Mouse (Mus musculus) layer of hippocampus, postnatal 36 days (tissue): ENCODE measurements around the gene Gmfb. TPM values are rescaled to one million over a fixed set of nuclear protein-coding genes. Genes with fewer than 3 reads are reported as not detected.

Experiments
- DNase-seq, 2 experiments: peaks; one replicate each; pipeline ENCODE4 v3.0.0; 2022
- total RNA-seq, 2 experiments: library from RNA; stranded (reverse); gene quantifications; 2 replicates each; pipeline ENCODE4 v1.2.3; 2021

Gene Gmfb
- total RNA-seq, 2 experiments from 2014 or later = 164 to 181 TPM

DNA sequence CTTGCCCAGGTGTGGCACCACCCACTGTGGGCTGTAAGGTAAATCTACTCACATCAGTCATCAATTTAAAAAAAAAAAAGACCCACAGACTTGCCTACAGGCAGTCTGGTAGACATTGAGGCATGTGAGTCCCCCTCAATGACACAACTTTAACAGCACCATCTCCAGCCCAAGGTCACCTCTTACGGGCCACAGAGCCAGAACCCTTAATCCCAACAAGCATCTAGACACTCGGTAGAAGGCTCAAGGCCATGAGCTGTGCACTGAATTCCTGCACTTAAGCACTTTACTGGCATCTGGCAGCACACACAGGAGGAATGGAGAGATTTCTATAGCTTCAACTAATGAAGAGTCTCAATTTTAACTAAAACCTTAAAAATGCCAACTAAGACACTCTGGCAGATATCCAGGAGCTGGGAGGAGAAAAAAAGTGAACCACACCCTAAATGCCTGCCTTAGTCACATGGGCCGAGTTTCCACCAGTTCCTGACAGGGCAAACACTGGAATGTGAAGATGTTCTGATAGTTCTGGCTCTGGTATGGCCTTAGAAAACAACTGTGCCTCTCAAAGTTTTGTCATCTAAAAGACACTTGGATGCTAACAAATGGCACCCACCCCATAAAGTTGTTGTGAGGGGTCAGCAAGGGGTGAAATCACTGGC lies 21.2 kb downstream of the Gmfb start:
- DNase-seq = no peak

DNA sequence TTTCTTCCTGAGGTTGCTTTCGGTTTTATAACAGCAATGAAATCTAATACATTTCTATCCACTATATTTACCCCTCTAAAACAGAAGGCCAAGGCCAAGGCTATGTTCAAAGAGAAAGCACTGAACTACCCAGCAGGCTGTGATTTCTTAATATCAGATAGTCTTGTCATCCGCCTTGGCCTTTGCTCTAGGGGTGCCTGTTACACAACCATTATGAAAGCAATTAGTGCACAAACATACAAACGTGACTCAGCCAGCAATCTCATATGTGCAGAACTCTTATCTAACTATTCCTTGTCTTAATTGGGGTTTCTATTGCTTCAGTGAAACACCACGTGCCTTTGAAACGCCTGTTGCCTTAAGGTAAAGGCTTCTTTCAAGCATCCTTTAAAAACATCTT lies 27.9 kb downstream of the Gmfb start:
- DNase-seq = no peak

DNA sequence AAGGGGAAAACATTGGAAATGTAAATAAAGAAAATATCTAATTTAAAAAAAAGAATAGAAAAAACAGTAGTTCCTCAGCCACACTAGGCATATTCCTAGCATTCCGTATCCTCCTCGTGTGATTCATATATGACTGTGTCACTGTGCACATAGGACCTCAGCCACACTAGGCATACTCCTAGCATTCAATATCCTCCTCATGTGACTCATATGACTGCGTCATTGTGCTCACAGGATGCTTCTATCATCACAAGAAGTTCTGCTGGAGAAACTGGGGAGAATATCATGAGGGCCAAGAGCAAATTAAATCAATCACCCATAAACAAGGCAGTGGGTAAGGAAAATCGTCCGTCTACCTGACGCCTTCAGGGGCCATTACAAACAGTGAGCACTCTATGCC lies 31.3 kb downstream of the Gmfb start:
- DNase-seq = no peak

DNA sequence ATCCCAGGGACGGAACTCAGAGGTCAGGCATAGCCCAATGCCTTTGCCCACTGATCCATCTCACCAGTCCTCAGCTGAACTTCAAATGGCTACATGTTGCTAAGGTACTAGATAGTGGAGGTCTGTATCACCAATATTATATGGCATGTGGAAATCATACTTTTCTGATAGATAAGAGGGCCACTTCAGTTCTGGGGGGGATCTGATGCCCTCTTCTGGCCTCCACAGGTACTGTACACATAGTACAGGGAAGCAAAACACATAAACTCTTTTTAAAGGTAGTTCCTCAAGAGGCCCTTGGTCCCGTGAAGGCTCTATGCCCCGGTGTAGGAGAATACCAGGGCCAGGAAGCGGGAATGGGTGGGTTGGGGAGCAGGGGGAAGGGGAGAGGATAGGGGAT lies 31.7 kb downstream of the Gmfb start:
- DNase-seq = no peak

DNA sequence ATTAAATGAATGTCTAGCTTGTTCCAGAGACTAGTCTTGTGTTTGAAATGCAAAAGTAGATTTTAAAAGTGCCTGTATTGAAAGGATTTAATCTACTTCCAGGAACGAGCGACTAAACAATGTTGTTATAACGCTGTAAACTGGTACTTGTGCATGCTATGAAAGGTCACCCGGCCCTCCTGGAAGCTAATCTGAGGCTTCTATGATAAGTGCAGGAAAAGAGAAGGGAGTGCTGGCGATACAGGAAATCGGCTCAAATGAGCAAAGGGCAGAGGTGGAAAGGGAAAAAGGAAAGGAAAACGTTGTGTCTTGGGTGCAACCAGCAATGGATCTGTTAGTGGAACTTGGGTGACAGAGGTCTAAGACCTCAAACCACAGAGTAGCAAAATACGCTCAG lies 33.5 kb downstream of the Gmfb start:
- no peak for DNase-seq

GRCm38 (mm10) chr14:46787787-46788504 lies 34.1 kb downstream of the Gmfb start, which contains the start of gene Cnih1:
Cnih1 (minus strand) TSS chr14:46788411.
- peak; percentile 87 to 90 for DNase-seq

GRCm38 (mm10) chr14:46787454-46787786 lies 34.6 kb downstream of the Gmfb start:
- peak in 1 of 2 experiments; percentile 8 for DNase-seq

- DNase-seq = no peak
Observed at GRCm38 (mm10) chr14:46785247-46785646, 36.8 kb downstream of the Gmfb start.

DNA sequence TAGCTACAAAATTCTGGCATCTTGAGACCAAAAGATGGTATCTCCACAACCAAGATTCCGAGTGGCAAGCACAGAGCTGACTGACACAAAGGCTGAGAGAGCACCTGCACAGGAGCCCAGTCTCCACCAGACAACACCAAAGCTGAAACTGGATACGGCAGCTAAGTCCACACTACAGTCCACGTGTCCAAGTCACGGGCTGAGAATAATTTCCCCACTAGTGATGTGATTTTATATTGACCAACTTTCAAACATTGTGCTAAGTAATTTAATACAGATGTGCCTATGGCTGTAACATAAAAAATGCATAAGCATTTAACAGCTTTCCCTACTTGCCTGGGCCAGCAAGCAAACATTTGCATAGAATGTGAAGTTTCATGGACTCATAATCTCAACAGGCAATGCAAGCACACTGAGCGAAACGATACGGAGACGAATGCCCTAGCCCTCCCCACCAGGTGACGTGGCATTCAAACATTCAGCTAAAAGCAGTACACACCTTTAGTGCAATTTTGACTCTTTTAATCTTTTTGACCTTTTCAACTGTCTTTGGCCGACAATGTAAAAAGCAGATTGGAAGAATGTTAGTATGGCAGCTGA lies 38.6 kb downstream of the Gmfb start:
- no peak for DNase-seq

DNA sequence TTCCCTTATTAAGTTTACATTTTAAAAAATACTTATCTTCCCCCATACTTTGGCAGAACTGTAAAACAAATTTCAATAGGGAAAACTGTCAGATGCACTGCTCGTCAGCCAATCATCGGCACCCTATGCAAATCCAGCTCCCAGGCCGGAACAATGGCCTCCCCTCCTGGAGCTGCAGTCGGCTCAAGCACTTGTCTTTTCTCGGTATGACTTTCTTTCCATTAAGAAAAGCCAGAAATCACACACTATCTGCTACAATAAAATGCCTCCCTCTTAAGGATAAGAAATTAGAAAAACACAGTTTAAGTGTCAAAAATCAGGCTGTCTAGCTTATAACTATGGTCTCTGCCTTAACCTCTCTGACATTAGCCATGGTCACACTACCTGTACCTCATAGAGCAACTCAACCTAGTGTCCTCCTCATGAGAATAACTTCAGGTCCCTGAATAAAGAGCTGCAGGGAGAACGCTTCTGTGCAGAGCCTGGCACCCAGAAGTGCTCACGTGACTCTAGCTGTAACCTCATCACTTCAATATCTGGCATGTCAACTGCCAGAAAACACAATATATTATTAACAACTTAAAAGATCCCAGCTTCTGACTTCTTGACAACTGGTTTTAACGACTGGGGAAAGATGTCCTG lies 39.7 kb downstream of the Gmfb start:
- DNase-seq = no peak

DNA sequence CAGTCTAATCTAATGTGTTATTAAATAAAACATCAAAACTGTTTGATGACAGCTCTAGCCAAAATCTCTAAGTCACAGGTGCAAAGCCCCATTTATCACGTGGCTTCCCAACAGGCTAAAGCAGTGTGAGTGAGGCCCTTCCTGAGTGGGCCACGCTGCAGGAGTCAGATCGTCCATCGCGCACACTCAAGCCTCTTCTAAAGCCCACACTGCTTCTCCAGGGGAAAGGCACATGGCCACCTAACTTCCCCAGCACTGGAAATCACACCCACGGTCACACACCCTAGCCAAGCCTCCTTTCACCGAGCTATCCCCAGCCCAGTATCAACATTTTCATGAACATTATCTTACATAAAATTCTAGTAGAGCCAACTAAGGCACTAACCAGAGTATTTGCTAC lies 41.0 kb downstream of the Gmfb start:
- no peak for DNase-seq

GRCm38 (mm10) chr14:46779217-46779616 lies 42.8 kb downstream of the Gmfb start:
- DNase-seq = no peak

DNA sequence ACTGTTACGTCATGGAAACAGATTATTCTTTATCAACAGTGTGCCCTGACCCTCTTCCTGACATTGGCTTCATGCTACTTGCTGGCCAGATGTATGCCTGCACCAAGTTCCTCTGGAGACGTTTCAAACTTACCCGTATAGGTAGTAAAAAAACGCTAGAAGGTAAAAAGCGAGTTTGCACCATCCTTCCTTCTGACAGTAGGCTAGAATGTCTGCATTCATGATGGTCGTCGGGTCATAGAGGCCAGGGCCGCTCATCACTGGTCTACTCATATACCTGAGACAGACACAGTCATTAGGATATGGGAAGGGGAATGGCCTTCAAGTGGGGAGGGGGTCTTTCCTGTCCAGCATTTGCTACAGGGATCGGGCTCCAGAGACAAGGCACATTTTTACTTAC lies 43.3 kb downstream of the Gmfb start:
- DNase-seq = no peak

- no peak for DNase-seq
Observed at GRCm38 (mm10) chr14:46770036-46770435, 52.0 kb downstream of the Gmfb start.

GRCm38 (mm10) chr14:46767116-46767515 lies 54.9 kb downstream of the Gmfb start:
- peak; percentile 70 to 72 for DNase-seq

DNA sequence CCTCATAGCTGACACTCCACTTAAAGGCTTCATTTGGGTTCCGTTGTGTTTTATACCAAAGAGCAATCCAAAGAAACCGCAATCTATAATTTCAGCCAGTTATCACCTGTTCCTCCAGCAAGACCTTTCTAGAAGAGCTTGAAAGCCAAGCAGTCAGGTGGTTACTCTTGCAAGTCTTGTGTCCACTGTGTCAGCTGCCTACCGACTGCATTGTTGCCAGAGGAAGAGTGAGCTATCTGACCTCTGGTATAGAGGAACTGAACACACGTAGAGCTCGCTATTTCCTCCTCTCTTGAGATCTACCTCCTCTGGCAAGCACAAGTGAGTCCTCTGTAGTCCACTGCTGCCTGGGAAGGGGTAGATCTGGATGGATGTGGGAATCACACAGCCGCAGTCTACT lies 60.9 kb downstream of the Gmfb start:
- no peak for DNase-seq

DNA sequence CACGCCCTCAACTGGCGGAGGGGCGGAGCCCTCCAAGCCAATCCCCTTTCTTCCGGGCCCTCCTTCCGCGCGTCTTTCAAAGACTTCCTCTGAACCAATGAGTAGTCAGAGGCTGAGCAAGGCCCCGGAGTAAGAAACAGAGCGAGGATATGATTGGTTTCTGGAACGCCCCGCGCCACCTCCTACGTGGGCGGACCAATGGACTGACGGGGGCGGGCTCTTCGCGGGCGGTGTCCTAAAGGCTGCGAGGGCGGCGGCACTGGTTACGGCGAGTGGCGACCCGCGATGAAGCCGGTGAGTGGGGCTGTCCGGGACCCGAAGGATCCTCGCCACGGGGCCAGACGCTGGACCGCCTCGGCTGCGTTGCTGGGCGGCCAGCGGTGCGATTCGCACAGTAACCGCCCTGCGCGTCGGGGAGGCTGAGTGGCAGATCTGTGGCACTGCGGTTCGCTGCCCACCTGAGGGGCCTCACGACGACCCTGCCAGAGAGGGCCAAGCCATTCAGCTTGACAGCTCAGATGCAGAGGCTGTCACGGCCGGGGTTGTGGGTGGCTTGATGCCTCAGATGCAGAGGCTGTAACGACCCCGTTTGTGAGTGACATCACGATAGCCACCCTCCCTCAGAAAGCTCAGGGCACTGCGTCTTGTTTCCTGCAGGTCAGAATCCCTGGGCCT lies 61.5 kb downstream of the Gmfb start, which contains the start of gene Cdkn3:
TSS of gene Cdkn3 (plus strand) at position 187 of the 675 bp plus-strand sequence.
- DNase-seq = peak; percentile 78 to 81

- DNase-seq = no peak
Observed at GRCm38 (mm10) chr14:46759970-46760354, 62.1 kb downstream of the Gmfb start.
